Mouse (Mus musculus) stomach, postnatal 0 days (tissue): ENCODE measurements around the gene Gpx5.

Source experiments
- CTCF ChIP-seq: IDR thresholded peaks from 2 replicates; pipeline ENCODE4 v1.5.1; 2016; ENCODE audit warnings: antibody characterized with exemption, low read depth, mild to moderate bottlenecking, moderate library complexity
- EP300 ChIP-seq: optimal IDR thresholded peaks from 2 replicates; pipeline ENCODE3; 2016; ENCODE audit warnings: antibody characterized with exemption

DNA sequence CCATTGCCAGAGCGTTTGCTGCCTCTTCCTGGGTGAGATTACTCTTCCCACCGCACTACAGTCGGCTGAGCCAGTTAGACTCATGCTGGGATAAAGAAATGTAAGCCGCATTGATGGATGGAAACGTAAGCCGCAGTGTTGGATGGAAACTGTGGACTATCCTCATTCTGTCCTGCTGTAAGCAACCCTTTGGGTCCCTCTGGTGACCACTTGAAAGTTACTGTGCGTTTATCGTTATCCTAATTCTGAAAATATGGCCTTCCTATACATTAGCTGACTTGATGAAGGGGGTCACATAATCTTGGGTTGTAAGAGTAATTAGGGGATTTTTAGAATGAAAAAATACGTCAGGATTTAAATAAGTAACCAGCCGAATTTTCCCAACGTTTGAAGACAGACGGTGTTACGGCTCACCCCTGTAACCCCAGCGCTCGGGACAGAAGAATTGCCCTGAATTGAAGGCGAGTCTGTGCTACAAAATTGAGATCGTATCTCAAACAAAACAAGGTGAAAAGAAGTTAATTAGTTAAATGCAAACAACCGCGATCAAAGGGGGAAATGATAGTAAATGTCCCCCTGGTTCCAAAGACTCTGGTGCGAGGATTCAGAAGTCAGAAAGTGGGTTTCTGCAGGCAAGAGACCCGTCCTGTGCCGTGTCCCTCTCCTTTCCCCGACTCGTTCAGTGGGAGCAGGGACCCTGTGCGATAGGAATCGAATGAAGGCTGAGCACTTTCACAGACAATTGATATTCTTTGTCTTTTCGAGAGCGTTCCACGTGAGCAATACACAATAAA lies 17.3 kb downstream of the Gpx5 start:
- TF ChIP-seq CTCF (peak; percentile 74), EP300 (no peak)
